In genomic region chr10:96264433-96264832, GRCm38 (mm10) we compare ENCODE assay signal across 8 mouse cellular contexts.
DNase-seq lines count a peak whose midpoint lies in the region; ATAC-seq and TF ChIP-seq lines count a peak whose summit lies in the region.

No protein-coding gene starts in this region.

- no peaks in the 10 kb centered on the region for H3K36me3 ChIP-seq in forebrain, postnatal 0 days (ENCODE audit: insufficient read depth)
- no peaks in the 10 kb centered on the region for H3K36me3 ChIP-seq in forebrain, embryonic 13.5 days (ENCODE audit: poor library complexity, severe bottlenecking)
- H3K36me3 ChIP-seq in midbrain, embryonic 10.5 days, result no peaks in the 10 kb centered on the region
- H3K36me3 ChIP-seq in midbrain, embryonic 11.5 days (ENCODE audit: control insufficient read depth, insufficient read depth, low read length), result no peaks in the 10 kb centered on the region
- H3K36me3 ChIP-seq in lung, postnatal 0 days (ENCODE audit: insufficient read depth, low read length), result no peaks in the 10 kb centered on the region

- H3K27me3 ChIP-seq in forebrain, postnatal 0 days (ENCODE audit: insufficient read depth, low read length), result no peaks in the 10 kb centered on the region
- no peaks in the 10 kb centered on the region for H3K27me3 ChIP-seq in forebrain, embryonic 13.5 days
- H3K27me3 ChIP-seq in midbrain, embryonic 10.5 days (ENCODE audit: low read depth, poor library complexity, severe bottlenecking), result no peaks in the 10 kb centered on the region
- H3K27me3 ChIP-seq in midbrain, embryonic 11.5 days (ENCODE audit: control insufficient read depth, insufficient read depth, low read length), result no peaks in the 10 kb centered on the region
- no peaks in the 10 kb centered on the region for H3K27me3 ChIP-seq in lung, postnatal 0 days (replicated peaks; ENCODE audit: insufficient read depth, low read length)

- peak; percentile 25 for DNase-seq in forebrain, postnatal 0 days
- no peak for DNase-seq in midbrain, embryonic 10.5 days (ENCODE audit: low spot score)
- DNase-seq in midbrain, embryonic 11.5 days (ENCODE audit: low spot score, missing footprints), result no peak
- DNase-seq in embryo, embryonic 9.5 days (ENCODE audit: extremely low spot score), result peak; percentile 6
- DNase-seq in lung, postnatal 0 days (ENCODE audit: low spot score), result peak; percentile 70
- no peak for DNase-seq in thymus, adult 18-20 months

- no peak overlapping the region for H3K4me3 ChIP-seq in forebrain, postnatal 0 days (ENCODE audit: low read depth, low read length)
- no peak overlapping the region for H3K4me3 ChIP-seq in forebrain, embryonic 13.5 days
- no peak overlapping the region for H3K4me3 ChIP-seq in midbrain, embryonic 10.5 days
- no peak overlapping the region for H3K4me3 ChIP-seq in midbrain, embryonic 11.5 days (ENCODE audit: low read depth, low read length)
- H3K4me3 ChIP-seq in lung, postnatal 0 days (ENCODE audit: low read depth, low read length), result no peak overlapping the region

- ATAC-seq in forebrain, postnatal 0 days, result no peak
- ATAC-seq in forebrain, embryonic 13.5 days, result no peak
- ATAC-seq in midbrain, embryonic 11.5 days (ENCODE audit: low FRiP score), result no peak
- peak; percentile 27 for ATAC-seq in lung, postnatal 0 days
- no peak for ATAC-seq in frontal cortex, adult (ENCODE audit: low TSS enrichment)

- TF ChIP-seq EP300 in lung, postnatal 0 days (IDR thresholded peaks at IDR 0.05), result no peak

- no peaks in the 10 kb centered on the region for H3K9me3 ChIP-seq in forebrain, postnatal 0 days (ENCODE audit: low read length)
- no peaks in the 10 kb centered on the region for H3K9me3 ChIP-seq in forebrain, embryonic 13.5 days (replicated peaks)
- no peaks in the 10 kb centered on the region for H3K9me3 ChIP-seq in midbrain, embryonic 10.5 days (replicated peaks)
- H3K9me3 ChIP-seq in midbrain, embryonic 11.5 days (ENCODE audit: control insufficient read depth, low read length), result no peaks in the 10 kb centered on the region
- H3K9me3 ChIP-seq in lung, postnatal 0 days (ENCODE audit: low read length), result no peaks in the 10 kb centered on the region

- H3K27ac ChIP-seq in forebrain, postnatal 0 days (ENCODE audit: low read depth, low read length), result no peak overlapping the region
- H3K27ac ChIP-seq in forebrain, embryonic 13.5 days, result no peak overlapping the region
- H3K27ac ChIP-seq in midbrain, embryonic 10.5 days (replicated peaks), result peak overlapping the region; percentile 46
- H3K27ac ChIP-seq in midbrain, embryonic 11.5 days (ENCODE audit: low read depth, low read length), result no peak overlapping the region
- H3K27ac ChIP-seq in lung, postnatal 0 days (ENCODE audit: low read length), result no peak overlapping the region

- no peak overlapping the region for H3K9ac ChIP-seq in forebrain, postnatal 0 days
- no peak overlapping the region for H3K9ac ChIP-seq in forebrain, embryonic 13.5 days
- no peak overlapping the region for H3K9ac ChIP-seq in midbrain, embryonic 11.5 days (ENCODE audit: low read length)
- H3K9ac ChIP-seq in lung, postnatal 0 days (replicated peaks; ENCODE audit: low read depth), result no peak overlapping the region

- H3K4me1 ChIP-seq in forebrain, postnatal 0 days (ENCODE audit: insufficient read depth), result peaks cover 7% of the 10 kb centered on the region; the same call in 1 of the 2 replicates
- peaks cover 25% of the 10 kb centered on the region for H3K4me1 ChIP-seq in forebrain, embryonic 13.5 days
- H3K4me1 ChIP-seq in midbrain, embryonic 10.5 days, result peaks cover 32% of the 10 kb centered on the region
- H3K4me1 ChIP-seq in midbrain, embryonic 11.5 days (ENCODE audit: control insufficient read depth, insufficient read depth, low read length), result no peaks in the 10 kb centered on the region; the same call in 1 of the 2 replicates
- H3K4me1 ChIP-seq in lung, postnatal 0 days (ENCODE audit: insufficient read depth, low read depth, low read length), result peaks cover 8% of the 10 kb centered on the region

- no peak for TF ChIP-seq CTCF in forebrain, postnatal 0 days (IDR thresholded peaks at IDR 0.05; ENCODE audit: low read depth)
- no peak for TF ChIP-seq CTCF in lung, postnatal 0 days (IDR thresholded peaks at IDR 0.05)

- no peak overlapping the region for H3K4me2 ChIP-seq in forebrain, postnatal 0 days (ENCODE audit: low read depth)
- H3K4me2 ChIP-seq in forebrain, embryonic 13.5 days, result no peak overlapping the region
- no peak overlapping the region for H3K4me2 ChIP-seq in midbrain, embryonic 11.5 days
- peak overlapping the region; percentile 28 for H3K4me2 ChIP-seq in lung, postnatal 0 days (replicated peaks; ENCODE audit: low read depth, low read length)

- WGBS in forebrain, postnatal 0 days, result 32% methylated on average over 5 of the region's 5 CpGs
- 39% methylated on average over 5 of the region's 5 CpGs for WGBS in forebrain, embryonic 13.5 days
- 49% methylated on average over 5 of the region's 5 CpGs for WGBS in midbrain, embryonic 10.5 days
- 50% methylated on average over 5 of the region's 5 CpGs for WGBS in midbrain, embryonic 11.5 days
- WGBS in lung, postnatal 0 days, result 14% methylated on average over 5 of the region's 5 CpGs

Comparison
In these comparisons a context has a peak if more than half of its experiments do, and no peak if none do; other contexts are left out.
1. DNase-seq: peak in forebrain, postnatal 0 days (single experiment), embryo, embryonic 9.5 days (single experiment) and lung, postnatal 0 days (single experiment); none in midbrain, embryonic 10.5 days (single experiment), midbrain, embryonic 11.5 days (single experiment) and thymus, adult 18-20 months (0 of 2).